Mouse (Mus musculus): ENCODE results near the gene Cmss1. TPM values are rescaled to one million over a fixed set of nuclear protein-coding genes. Genes with fewer than 3 reads are reported as not detected.

Gene Cmss1
- polyA plus RNA-seq, 1 experiment from 2014 or later, result 67.9 TPM

DNA sequence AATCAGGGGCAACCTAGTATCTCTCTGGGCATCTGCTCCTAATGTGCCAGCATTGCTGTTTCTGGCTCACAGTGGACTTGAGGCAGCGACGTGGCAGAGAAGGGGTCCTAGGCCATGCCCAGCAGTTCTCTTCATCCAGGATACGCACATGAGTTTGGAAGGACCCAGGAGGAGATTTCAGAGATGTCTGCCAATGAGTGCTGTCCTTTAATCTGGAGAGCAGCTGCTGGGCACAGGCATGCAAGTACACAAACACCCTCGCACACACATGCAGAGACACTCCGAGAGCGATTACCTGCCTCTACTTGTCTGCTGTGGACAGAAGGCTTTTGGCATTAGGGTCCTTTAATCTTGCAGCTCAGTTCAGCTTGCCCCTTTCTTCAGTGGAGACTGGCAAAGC is 253.9 kb downstream of the Cmss1 start, which contains the start of gene Filip1l:
TSS of gene Filip1l (plus strand) at position 343 of the 400 bp plus-strand sequence.
- WGBS, result 54% methylated on average over 6 of the region's 6 CpGs
- no peak within 1 kb of the TSS for H3K9ac ChIP-seq
- no peaks in the 10 kb centered on the region for H3K4me1 ChIP-seq (ENCODE audit: insufficient read depth)
- no peak within 1 kb of the TSS for H3K4me2 ChIP-seq
- TF ChIP-seq CTCF (IDR thresholded peaks at IDR 0.05; ENCODE audit: low read depth), result no peak
- no peak for DNase-seq
- ATAC-seq (ENCODE audit: insufficient read depth), result no peak
- no peaks in the 10 kb centered on the region for H3K27me3 ChIP-seq (ENCODE audit: insufficient read depth, low read length)
- no peak within 1 kb of the TSS for H3K4me3 ChIP-seq (ENCODE audit: low read depth, low read length)
- no peaks in the 10 kb centered on the region for H3K36me3 ChIP-seq (ENCODE audit: insufficient read depth)
- no peak within 1 kb of the TSS for H3K27ac ChIP-seq (ENCODE audit: low read depth)
- H3K9me3 ChIP-seq (ENCODE audit: low read depth, low read length), result no peaks in the 10 kb centered on the region

- no peak for TF ChIP-seq CTCF (IDR thresholded peaks at IDR 0.05; ENCODE audit: low read depth)
- H3K4me2 ChIP-seq, result no peak overlapping the region
- H3K4me1 ChIP-seq (ENCODE audit: insufficient read depth), result no peaks in the 10 kb centered on the region
- no peaks in the 10 kb centered on the region for H3K27me3 ChIP-seq (ENCODE audit: insufficient read depth, low read length)
- H3K36me3 ChIP-seq (ENCODE audit: insufficient read depth), result no peaks in the 10 kb centered on the region
- no peak overlapping the region for H3K4me3 ChIP-seq (ENCODE audit: low read depth, low read length)
- no peaks in the 10 kb centered on the region for H3K9me3 ChIP-seq (ENCODE audit: low read depth, low read length)
- H3K9ac ChIP-seq, result no peak overlapping the region
- ATAC-seq (ENCODE audit: insufficient read depth) (0 out of 2 replicates have a peak, but pooled peaks have one; percentile 28), DNase-seq (no peak)
- no peak overlapping the region for H3K27ac ChIP-seq (ENCODE audit: low read depth)
- 24% methylated on average over 3 of the region's 3 CpGs for WGBS
These were observed 257.0 kb downstream of the Cmss1 start for GRCm38 (mm10) chr16:57349689-57350088.

DNA sequence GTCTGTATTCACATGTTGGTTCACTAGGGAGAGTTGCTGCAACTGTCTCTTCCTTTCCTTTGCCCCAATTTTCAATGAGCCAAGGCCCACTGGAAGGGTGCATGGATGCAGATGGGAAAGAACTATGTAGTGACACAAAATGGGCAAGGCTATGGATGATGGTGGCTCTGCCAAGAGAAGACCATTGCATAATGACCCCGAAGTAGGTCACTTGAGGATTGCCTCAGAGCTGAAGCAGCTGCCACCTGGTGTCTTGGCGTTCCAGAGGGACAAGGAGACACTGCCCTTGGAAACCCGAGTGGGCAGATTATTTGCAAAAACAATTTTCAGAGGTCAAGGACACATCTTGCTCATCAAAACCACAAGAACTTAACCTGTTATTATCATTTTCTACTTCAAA is 257.6 kb downstream of the Cmss1 start:
- Histone ChIP-seq H3K27me3 (ENCODE audit: insufficient read depth, low read length) (no peaks in the 10 kb centered on the region), H3K9me3 (ENCODE audit: low read depth, low read length) (no peaks in the 10 kb centered on the region), H3K27ac (ENCODE audit: low read depth) (no peak overlapping the region), H3K9ac (no peak overlapping the region), H3K36me3 (ENCODE audit: insufficient read depth) (no peaks in the 10 kb centered on the region), H3K4me1 (ENCODE audit: insufficient read depth) (no peaks in the 10 kb centered on the region), H3K4me2 (no peak overlapping the region), H3K4me3 (ENCODE audit: low read depth, low read length) (no peak overlapping the region)
- DNase-seq (no peak), ATAC-seq (ENCODE audit: insufficient read depth) (no peak)
- WGBS, result 75% methylated on average over 3 of the region's 3 CpGs
- TF ChIP-seq CTCF (IDR thresholded peaks at IDR 0.05; ENCODE audit: low read depth), result no peak

GRCm38 (mm10) chr16:57346258-57346657 is 260.4 kb downstream of the Cmss1 start:
- no peak overlapping the region for H3K9ac ChIP-seq
- no peak overlapping the region for H3K27ac ChIP-seq (ENCODE audit: low read depth)
- ATAC-seq (ENCODE audit: insufficient read depth), result no peak
- H3K4me2 ChIP-seq, result no peak overlapping the region
- no peaks in the 10 kb centered on the region for H3K27me3 ChIP-seq (ENCODE audit: insufficient read depth, low read length)
- H3K36me3 ChIP-seq (ENCODE audit: insufficient read depth), result no peaks in the 10 kb centered on the region
- no peaks in the 10 kb centered on the region for H3K9me3 ChIP-seq (ENCODE audit: low read depth, low read length)
- no peak for TF ChIP-seq CTCF (IDR thresholded peaks at IDR 0.05; ENCODE audit: low read depth)
- DNase-seq, result no peak
- no peaks in the 10 kb centered on the region for H3K4me1 ChIP-seq (ENCODE audit: insufficient read depth)
- H3K4me3 ChIP-seq (ENCODE audit: low read depth, low read length), result no peak overlapping the region
- WGBS, result 79% methylated on average over 3 of the region's 3 CpGs

GRCm38 (mm10) chr16:57340613-57340898 is 266.1 kb downstream of the Cmss1 start:
- 51% methylated on average over 5 of the region's 5 CpGs for WGBS
- ATAC-seq (ENCODE audit: insufficient read depth) (no peak), DNase-seq (peak; percentile 53)
- no peak overlapping the region for H3K27ac ChIP-seq (ENCODE audit: low read depth)
- H3K9ac ChIP-seq, result no peak overlapping the region
- H3K9me3 ChIP-seq (ENCODE audit: low read depth, low read length), result no peaks in the 10 kb centered on the region
- H3K27me3 ChIP-seq (ENCODE audit: insufficient read depth, low read length), result no peaks in the 10 kb centered on the region
- no peak for TF ChIP-seq CTCF (IDR thresholded peaks at IDR 0.05; ENCODE audit: low read depth)
- 0 out of 2 replicates have a peak, but pooled peaks cover 2% of the 10 kb centered on the region for H3K4me1 ChIP-seq (ENCODE audit: insufficient read depth)
- no peaks in the 10 kb centered on the region for H3K36me3 ChIP-seq (ENCODE audit: insufficient read depth)
- no peak overlapping the region for H3K4me3 ChIP-seq (ENCODE audit: low read depth, low read length)
- H3K4me2 ChIP-seq, result no peak overlapping the region

GRCm38 (mm10) chr16:57339765-57340612 is 266.7 kb downstream of the Cmss1 start:
- no peaks in the 10 kb centered on the region for H3K36me3 ChIP-seq (ENCODE audit: insufficient read depth)
- no peak overlapping the region for H3K4me2 ChIP-seq
- H3K4me1 ChIP-seq (ENCODE audit: insufficient read depth), result 0 out of 2 replicates have a peak, but pooled peaks cover 2% of the 10 kb centered on the region
- no peaks in the 10 kb centered on the region for H3K27me3 ChIP-seq (ENCODE audit: insufficient read depth, low read length)
- H3K4me3 ChIP-seq (ENCODE audit: low read depth, low read length), result no peak overlapping the region
- TF ChIP-seq CTCF (IDR thresholded peaks at IDR 0.05; ENCODE audit: low read depth), result no peak
- no peak overlapping the region for H3K27ac ChIP-seq (ENCODE audit: low read depth)
- ATAC-seq (ENCODE audit: insufficient read depth) (peak; percentile 35; the same call in 1 of the 2 replicates), DNase-seq (no peak)
- no peaks in the 10 kb centered on the region for H3K9me3 ChIP-seq (ENCODE audit: low read depth, low read length)
- H3K9ac ChIP-seq, result no peak overlapping the region
- WGBS, result 72% methylated on average over 8 of the region's 8 CpGs

GRCm38 (mm10) chr16:57336770-57337423 is 269.8 kb downstream of the Cmss1 start:
- ATAC-seq (ENCODE audit: insufficient read depth) (no peak), DNase-seq (no peak)
- H3K27me3 ChIP-seq (ENCODE audit: insufficient read depth, low read length), result no peaks in the 10 kb centered on the region
- H3K4me2 ChIP-seq, result no peak overlapping the region
- H3K4me3 ChIP-seq (ENCODE audit: low read depth, low read length), result no peak overlapping the region
- no peaks in the 10 kb centered on the region for H3K36me3 ChIP-seq (ENCODE audit: insufficient read depth)
- H3K9me3 ChIP-seq (ENCODE audit: low read depth, low read length), result no peaks in the 10 kb centered on the region
- H3K27ac ChIP-seq (ENCODE audit: low read depth), result no peak overlapping the region
- 43% methylated on average over 11 of the region's 11 CpGs for WGBS
- no peak for TF ChIP-seq CTCF (IDR thresholded peaks at IDR 0.05; ENCODE audit: low read depth)
- no peak overlapping the region for H3K9ac ChIP-seq
- H3K4me1 ChIP-seq (ENCODE audit: insufficient read depth), result 0 out of 2 replicates have a peak, but pooled peaks cover 2% of the 10 kb centered on the region
